Mouse (Mus musculus) heart, embryonic 14.5 days (tissue): ENCODE data around the gene Ercc6l2. TPM values are rescaled to one million over a fixed set of nuclear protein-coding genes. Genes with fewer than 3 reads are reported as not detected.

ENCODE experiments used
- ATAC-seq: fragments of 200-750 bp; cut with Nextera tagmentation; 2 replicates; pipeline ENCODE4 v1.8.0; 2017; ENCODE audit warnings: low read depth, moderate TSS enrichment; ENCODE audit not compliant: insufficient number of reproducible peaks, insufficient read depth, low FRiP score
- H3K27ac ChIP-seq, 2 experiments: fragments of 200-500 bp in 1 of 2; fragments of 300-500 bp in 1 of 2; sonication (generic) in 1 of 2; replicated peaks in 1 of 2; 2 replicates each; pipeline ENCODE4 v1.5.1; 2012 to 2014; ENCODE audit warnings: low read depth in 2 of 2, low read length in 2 of 2, control low read depth in 1 of 2, mild to moderate bottlenecking in 1 of 2, mixed read lengths in 1 of 2; ENCODE audit not compliant: control insufficient read depth in 1 of 2, insufficient read depth in 1 of 2
- H3K27me3 ChIP-seq: fragments of 300-500 bp; sonication (generic); 2 replicates; pipeline ENCODE4 v1.6.1; 2014; ENCODE audit warnings: mild to moderate bottlenecking, low read length, control low read depth; ENCODE audit not compliant: control insufficient read depth, insufficient read depth
- H3K36me3 ChIP-seq: fragments of 300-500 bp; sonication (generic); 2 replicates; pipeline ENCODE4 v1.6.1; 2014; ENCODE audit warnings: mild to moderate bottlenecking, control low read depth, low read length, mixed read lengths; ENCODE audit not compliant: control insufficient read depth, insufficient read depth
- H3K4me1 ChIP-seq, 2 experiments: fragments of 200-500 bp in 1 of 2; fragments of 300-500 bp in 1 of 2; sonication (generic) in 1 of 2; 2 replicates each; pipeline ENCODE4 v1.6.1; 2012 to 2014; ENCODE audit warnings: low read length in 2 of 2, control low read depth in 1 of 2, mixed read lengths in 1 of 2; ENCODE audit not compliant: control insufficient read depth in 2 of 2, insufficient read depth in 2 of 2
- H3K4me2 ChIP-seq: fragments of 300-500 bp; sonication (generic); 2 replicates; pipeline ENCODE4 v1.6.1; 2014; ENCODE audit warnings: mild to moderate bottlenecking, low read length
- H3K4me3 ChIP-seq, 2 experiments: fragments of 200-500 bp in 1 of 2; fragments of 300-500 bp in 1 of 2; sonication (generic) in 1 of 2; 2 replicates each; pipeline ENCODE4 v1.5.1; 2012 to 2014; ENCODE audit warnings: low read length in 2 of 2, mild to moderate bottlenecking in 2 of 2, control low read depth in 1 of 2, low read depth in 1 of 2, moderate library complexity in 1 of 2; ENCODE audit not compliant: control insufficient read depth in 1 of 2, insufficient read depth in 1 of 2
- H3K9ac ChIP-seq: fragments of 300-500 bp; sonication (generic); 2 replicates; pipeline ENCODE4 v1.6.1; 2014; ENCODE audit warnings: mild to moderate bottlenecking, low read length
- H3K9me3 ChIP-seq: fragments of 300-500 bp; sonication (generic); 2 replicates; pipeline ENCODE4 v1.6.1; 2016; ENCODE audit warnings: low read length, control low read depth; ENCODE audit not compliant: control insufficient read depth
- WGBS: fragments of 180-500 bp; shearing (Covaris S2); extraction: QIAGEN DNeasy Blood & Tissue Kit; methylation state at CpG from one replicate; pipeline ENCODE4 v1.1.7; 2014; 5-methylcytosine and 5-hydroxymethylcytosine counted together
- polyA plus RNA-seq: library from polyadenylated mRNA; unstranded; fragments of >200 nt; fragmentation: Nextera tagmentation; extraction: Ambion mirVana; gene quantifications from 2 replicates; pipeline ENCODE4 v1.2.1, GENCODE M21; 2014

The Ercc6l2 gene
- polyA plus RNA-seq, 1 experiment from 2014 or later = 14.3 TPM

GRCm38 (mm10) chr13:63911617-63912016, 96.6 kb downstream of the Ercc6l2 start:
- H3K9me3 ChIP-seq = no peaks in the 10 kb centered on the region
- no peak for ATAC-seq
- H3K36me3 ChIP-seq = no peaks in the 10 kb centered on the region
- no peak overlapping the region for H3K4me2 ChIP-seq
- H3K4me3 ChIP-seq = no peak overlapping the region
- peak overlapping the region; percentile 25; the same call in 1 of the 2 replicates for H3K9ac ChIP-seq
- no peaks in the 10 kb centered on the region for H3K27me3 ChIP-seq
- 43% methylated on average over 3 of the region's 3 CpGs for WGBS
- H3K27ac ChIP-seq = peak overlapping the region in 1 of 2 experiments; percentile 53; a peak in 1 of 4 replicates
- H3K4me1 ChIP-seq = peaks cover 5 to 15% of the 10 kb centered on the region in 2 experiments

GRCm38 (mm10) chr13:63913136-63913535, 98.1 kb downstream of the Ercc6l2 start:
- no peaks in the 10 kb centered on the region for H3K9me3 ChIP-seq
- H3K36me3 ChIP-seq = no peaks in the 10 kb centered on the region
- no peak overlapping the region for H3K4me3 ChIP-seq
- H3K4me1 ChIP-seq = peaks cover 15 to 30% of the 10 kb centered on the region in 2 experiments
- H3K4me2 ChIP-seq = no peak overlapping the region
- H3K27me3 ChIP-seq = no peaks in the 10 kb centered on the region
- 89% methylated on average over 6 of the region's 6 CpGs for WGBS
- no peak overlapping the region for H3K9ac ChIP-seq
- ATAC-seq = no peak
- no peak overlapping the region for H3K27ac ChIP-seq

GRCm38 (mm10) chr13:63915176-63915575, 100.1 kb downstream of the Ercc6l2 start:
- Histone ChIP-seq H3K4me1 (peaks cover 25 to 32% of the 10 kb centered on the region in 2 experiments), H3K36me3 (no peaks in the 10 kb centered on the region), H3K9me3 (no peaks in the 10 kb centered on the region), H3K4me3 (no peak overlapping the region), H3K27me3 (no peaks in the 10 kb centered on the region), H3K9ac (no peak overlapping the region), H3K4me2 (no peak overlapping the region), H3K27ac (no peak overlapping the region)
- 66% methylated on average over 3 of the region's 3 CpGs for WGBS
- no peak for ATAC-seq

- Histone ChIP-seq H3K9me3 (no peaks in the 10 kb centered on the region), H3K4me2 (no peak overlapping the region), H3K27ac (no peak overlapping the region), H3K4me3 (no peak overlapping the region), H3K4me1 (peaks cover 25 to 28% of the 10 kb centered on the region in 2 experiments), H3K9ac (no peak overlapping the region), H3K27me3 (no peaks in the 10 kb centered on the region), H3K36me3 (no peaks in the 10 kb centered on the region)
- WGBS = 74% methylated on average over 1 of the region's 1 CpGs
- ATAC-seq = no peak
These were observed 100.6 kb downstream of the Ercc6l2 start for GRCm38 (mm10) chr13:63915684-63916083.

GRCm38 (mm10) chr13:63916568-63916967, 101.5 kb downstream of the Ercc6l2 start:
- Histone ChIP-seq H3K36me3 (no peaks in the 10 kb centered on the region), H3K9ac (no peak overlapping the region), H3K4me2 (no peak overlapping the region), H3K27me3 (no peaks in the 10 kb centered on the region), H3K27ac (peak overlapping the region in 1 of 2 experiments; percentile 62; a peak in 1 of 4 replicates), H3K4me3 (no peak overlapping the region), H3K9me3 (peaks cover 2% of the 10 kb centered on the region; the same call in 1 of the 2 replicates), H3K4me1 (peaks cover 24 to 25% of the 10 kb centered on the region in 2 experiments)
- ATAC-seq = no peak; the same call in 1 of the 2 replicates
- WGBS = 82% methylated on average over 8 of the region's 8 CpGs

GRCm38 (mm10) chr13:63917198-63917767, 102.2 kb downstream of the Ercc6l2 start:
- H3K36me3 ChIP-seq = no peaks in the 10 kb centered on the region
- peaks cover 7% of the 10 kb centered on the region; the same call in 1 of the 2 replicates for H3K9me3 ChIP-seq
- H3K4me1 ChIP-seq = peaks cover 19 to 20% of the 10 kb centered on the region in 2 experiments
- WGBS = 22% methylated on average over 11 of the region's 11 CpGs
- no peaks in the 10 kb centered on the region for H3K27me3 ChIP-seq
- H3K27ac ChIP-seq = peak overlapping the region; percentile 62 to 70
- ATAC-seq = peak; percentile 57
- H3K4me3 ChIP-seq = no peak overlapping the region
- H3K9ac ChIP-seq = no peak overlapping the region
- peak overlapping the region; percentile 23; the same call in 1 of the 2 replicates for H3K4me2 ChIP-seq

GRCm38 (mm10) chr13:63917776-63918621, 103.0 kb downstream of the Ercc6l2 start:
- WGBS = 17% methylated on average over 11 of the region's 11 CpGs
- peaks cover 19 to 20% of the 10 kb centered on the region in 2 experiments for H3K4me1 ChIP-seq
- 0 out of 2 replicates have a peak overlapping the region, but pooled peaks have one; percentile 18 for H3K9ac ChIP-seq
- H3K27me3 ChIP-seq = no peaks in the 10 kb centered on the region
- H3K36me3 ChIP-seq = no peaks in the 10 kb centered on the region
- no peak overlapping the region for H3K4me3 ChIP-seq
- H3K4me2 ChIP-seq = peak overlapping the region; percentile 34
- peak overlapping the region in 1 of 2 experiments; percentile 62; a peak in 3 of 4 replicates for H3K27ac ChIP-seq
- ATAC-seq = no peak
- peaks cover 7% of the 10 kb centered on the region; the same call in 1 of the 2 replicates for H3K9me3 ChIP-seq
